Mouse (Mus musculus) T-helper 1 cell (primary cell): ENCODE results near the gene Gpc6.

Source experiments
- in situ Hi-C: fragments of 300-600 bp; cut with MboI, MseI; formaldehyde crosslinking; loops from one replicate; pipeline ENCODE4 v1.15.1; 2025; ENCODE audit warnings: high pct_unique_total_duplicates

The Gpc6 gene

DNA sequence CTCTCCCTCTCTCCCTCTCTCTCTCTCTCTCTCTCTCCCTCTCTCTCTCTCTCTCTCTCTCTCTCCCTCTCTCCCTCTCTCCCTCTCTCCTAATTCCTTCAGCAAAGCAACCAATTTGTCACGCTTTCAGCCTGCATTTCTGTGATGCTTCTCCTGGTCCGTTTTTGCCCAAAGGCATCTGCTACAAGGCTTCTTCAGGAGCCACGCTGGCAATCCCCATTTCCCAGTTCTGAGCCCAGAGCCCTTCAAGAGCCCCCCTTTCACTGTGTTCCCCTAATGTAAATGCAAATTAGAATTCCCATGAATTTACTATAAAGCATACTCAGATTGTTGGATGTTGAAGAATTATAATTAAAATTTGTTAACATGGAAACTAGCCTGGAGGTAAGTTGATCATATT, 686.0 kb downstream of the Gpc6 start:
- in situ Hi-C loops = no loop called here

DNA sequence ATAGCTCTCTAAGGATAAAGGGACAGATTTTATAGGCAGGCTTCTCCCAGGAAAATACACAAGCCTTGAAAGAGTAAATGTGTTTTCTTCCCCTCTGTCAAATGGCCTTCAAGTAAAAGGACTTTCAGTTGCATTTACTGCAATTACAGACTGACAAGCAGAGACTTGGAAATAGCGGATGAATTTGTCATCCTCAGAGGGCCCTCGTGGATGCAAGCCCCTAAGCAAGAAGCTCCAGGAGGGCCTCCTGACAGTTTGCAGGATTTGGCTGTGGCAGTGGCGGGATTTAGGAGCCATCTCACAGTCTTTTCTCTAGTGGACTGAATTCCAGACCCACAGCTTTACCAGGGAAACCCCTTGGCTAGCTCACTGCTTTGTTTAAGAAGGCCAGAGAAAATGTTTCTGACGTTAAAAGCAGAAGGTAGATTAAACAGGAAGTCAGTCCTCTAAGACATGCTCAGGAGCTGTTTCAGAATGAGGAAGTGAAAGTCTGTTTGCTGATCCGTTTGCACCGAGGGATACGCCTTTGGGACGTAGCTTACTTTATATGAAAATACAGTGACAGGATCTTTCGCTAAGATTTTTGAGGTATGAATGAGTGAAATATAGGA, 700.1 kb downstream of the Gpc6 start:
- in situ Hi-C loops = no loop called here

GRCm38 (mm10) chr14:117634238-117634940, 709.3 kb downstream of the Gpc6 start:
- in situ Hi-C loops = no loop called here

DNA sequence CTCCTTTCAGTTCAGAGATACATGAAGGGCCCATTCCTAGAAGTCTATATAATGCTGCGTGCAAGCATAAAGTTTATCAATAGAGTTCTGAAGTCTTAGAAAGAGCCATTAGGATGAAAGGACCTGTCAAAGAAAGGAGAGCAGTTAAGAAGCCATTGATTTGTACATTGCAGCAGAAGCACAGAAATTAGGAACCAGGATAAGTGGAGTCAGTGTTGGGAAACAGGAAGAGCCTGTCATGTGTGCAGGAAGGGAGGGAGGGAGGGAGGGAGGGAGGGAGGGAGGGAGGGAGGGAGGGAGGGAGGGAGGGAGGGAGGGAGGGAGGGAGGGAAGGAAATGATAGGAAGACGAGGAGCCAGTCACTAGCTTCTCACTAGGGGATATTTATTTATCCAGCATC, 716.7 kb downstream of the Gpc6 start:
- in situ Hi-C loops = no loop called here

DNA sequence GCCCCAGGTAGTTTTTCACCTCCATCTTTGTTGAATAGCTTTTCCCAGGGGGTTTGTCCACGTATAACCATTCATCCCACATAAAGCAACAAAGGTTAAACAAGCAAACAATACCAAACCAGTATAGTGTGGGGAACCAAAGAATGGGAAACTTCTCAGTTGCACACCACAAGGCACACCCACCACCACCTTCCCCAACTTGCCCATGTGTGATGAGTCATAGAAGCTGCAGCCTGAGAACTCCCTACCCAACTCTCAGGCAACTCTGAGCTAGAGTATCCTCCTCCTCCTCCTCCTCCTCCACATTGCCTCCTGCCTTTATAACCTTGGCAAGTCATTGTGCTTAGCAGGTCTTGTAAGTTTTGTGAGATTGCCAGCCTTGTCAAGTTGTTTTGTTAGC, 718.0 kb downstream of the Gpc6 start:
- in situ Hi-C loops = no loop called here

GRCm38 (mm10) chr14:117648199-117648960, 723.3 kb downstream of the Gpc6 start:
- in situ Hi-C loops = no loop called here

GRCm38 (mm10) chr14:117650141-117650540, 725.0 kb downstream of the Gpc6 start:
- in situ Hi-C loops = no loop called here

DNA sequence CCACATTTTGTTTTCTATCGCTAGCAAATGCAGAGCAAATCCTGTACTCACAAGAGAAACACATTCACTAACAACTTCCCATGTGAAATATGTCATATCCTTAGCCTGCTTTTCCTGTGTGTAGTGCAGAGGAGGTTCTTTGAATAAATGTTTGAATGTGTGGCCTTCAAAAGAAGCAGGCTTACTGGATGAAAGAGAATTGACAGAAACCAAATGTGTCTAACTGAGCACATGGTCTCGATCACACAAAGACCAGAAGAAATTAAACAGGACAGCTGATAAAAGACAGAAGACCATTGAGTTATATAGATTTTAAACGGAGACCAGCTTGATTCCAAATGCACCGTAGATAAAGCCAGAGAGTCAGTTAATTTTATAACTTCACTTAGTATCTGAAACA, 726.2 kb downstream of the Gpc6 start:
- in situ Hi-C loops = no loop called here

GRCm38 (mm10) chr14:117651938-117652337, 726.8 kb downstream of the Gpc6 start:
- in situ Hi-C loops = no loop called here

GRCm38 (mm10) chr14:117655382-117655781, 730.3 kb downstream of the Gpc6 start:
- in situ Hi-C loops = no loop called here

DNA sequence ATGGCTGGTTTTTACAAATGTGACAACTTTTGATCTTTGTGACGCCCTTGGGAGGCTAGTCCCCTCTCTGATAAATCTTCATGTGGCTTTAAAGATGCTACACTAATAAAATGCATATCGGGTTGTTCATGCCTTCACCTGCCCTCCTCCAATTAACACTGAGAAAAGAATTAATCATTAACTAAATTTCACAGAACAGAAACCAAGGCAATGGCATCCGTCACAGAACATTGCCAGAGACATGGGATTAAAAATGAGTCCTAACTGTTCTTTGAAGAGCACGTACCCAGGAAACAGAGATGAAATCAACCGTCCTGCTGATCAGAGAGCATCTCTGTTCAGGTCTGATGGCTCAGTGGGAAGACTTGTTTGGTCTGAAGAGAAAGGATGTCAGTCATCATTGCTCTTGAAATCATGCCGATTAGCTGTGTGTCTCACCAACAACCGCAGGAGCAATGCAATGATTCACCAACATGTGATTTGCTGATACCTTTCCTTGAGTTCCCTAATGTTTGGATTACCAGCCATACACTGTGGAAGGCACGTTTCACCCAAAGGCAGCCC, 734.2 kb downstream of the Gpc6 start:
- in situ Hi-C loops = no loop called here

DNA sequence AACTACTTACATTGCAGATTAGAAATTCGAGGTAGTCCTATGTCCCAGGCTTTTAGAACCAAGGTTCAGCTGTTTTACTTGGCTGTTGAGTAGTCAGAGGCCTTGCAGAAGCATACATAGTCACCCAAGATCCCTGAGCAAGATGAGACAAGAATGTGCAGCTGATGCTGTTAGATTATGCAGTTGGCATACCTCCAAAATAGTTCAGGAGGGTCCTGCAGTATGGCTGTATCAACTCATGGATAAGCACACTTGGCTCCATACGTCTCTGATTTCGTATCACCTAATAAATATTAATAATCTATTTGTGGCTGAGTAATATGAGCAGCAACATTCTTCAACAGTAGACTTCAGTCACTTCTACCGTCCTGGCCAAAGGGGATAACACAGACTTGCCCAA, 737.1 kb downstream of the Gpc6 start:
- in situ Hi-C loops = no loop called here

DNA sequence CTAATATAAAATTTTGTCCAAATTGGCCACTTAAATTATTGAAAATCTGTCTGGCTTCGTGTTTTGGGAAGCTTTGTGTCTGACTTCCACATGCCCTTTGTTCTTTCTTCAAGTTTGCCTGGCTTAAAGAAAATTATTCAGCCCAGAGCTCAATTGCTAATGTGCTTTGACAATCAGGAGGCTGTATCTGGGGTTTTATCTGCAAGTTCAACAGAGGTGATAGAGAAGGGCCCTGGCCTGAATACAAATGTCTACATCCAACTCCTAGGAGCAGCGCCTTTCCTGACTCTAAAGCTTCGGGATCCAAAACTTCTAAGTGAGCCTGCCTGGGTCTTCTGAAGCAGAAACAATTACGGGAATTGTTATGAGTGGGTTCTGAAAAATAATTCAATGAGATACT, 739.7 kb downstream of the Gpc6 start:
- in situ Hi-C loops = no loop called here

- in situ Hi-C loops = no loop called here
Measured at GRCm38 (mm10) chr14:117666126-117666525, 741.0 kb downstream of the Gpc6 start.

DNA sequence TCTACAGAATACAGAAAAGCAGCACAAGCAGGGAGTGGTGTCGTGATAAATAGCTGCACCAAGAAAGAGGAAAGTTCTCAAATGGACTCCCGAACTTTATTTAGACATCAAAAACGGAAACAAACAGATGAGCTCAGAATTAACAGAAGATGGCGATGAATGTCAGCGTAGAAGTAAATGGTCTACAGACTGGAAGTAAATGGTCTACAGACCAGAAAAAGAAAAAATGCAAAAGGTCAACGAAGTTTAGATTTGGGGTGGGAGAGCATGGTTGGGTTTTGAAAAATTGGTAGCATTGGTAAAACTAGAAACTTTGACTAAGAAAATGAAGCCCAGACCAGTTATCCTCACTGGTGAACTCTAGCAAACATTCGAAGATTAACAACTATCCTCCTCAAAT, 748.4 kb downstream of the Gpc6 start:
- in situ Hi-C loops = no loop called here

GRCm38 (mm10) chr14:117674482-117674881, 749.4 kb downstream of the Gpc6 start:
- in situ Hi-C loops = no loop called here

- in situ Hi-C loops = no loop called here
Measured at GRCm38 (mm10) chr14:117679926-117680325, 754.8 kb downstream of the Gpc6 start.

GRCm38 (mm10) chr14:117681321-117681921, 756.3 kb downstream of the Gpc6 start:
- in situ Hi-C loops = no loop called here

- in situ Hi-C loops = no loop called here
Measured at GRCm38 (mm10) chr14:117683149-117683548, 758.0 kb downstream of the Gpc6 start.

DNA sequence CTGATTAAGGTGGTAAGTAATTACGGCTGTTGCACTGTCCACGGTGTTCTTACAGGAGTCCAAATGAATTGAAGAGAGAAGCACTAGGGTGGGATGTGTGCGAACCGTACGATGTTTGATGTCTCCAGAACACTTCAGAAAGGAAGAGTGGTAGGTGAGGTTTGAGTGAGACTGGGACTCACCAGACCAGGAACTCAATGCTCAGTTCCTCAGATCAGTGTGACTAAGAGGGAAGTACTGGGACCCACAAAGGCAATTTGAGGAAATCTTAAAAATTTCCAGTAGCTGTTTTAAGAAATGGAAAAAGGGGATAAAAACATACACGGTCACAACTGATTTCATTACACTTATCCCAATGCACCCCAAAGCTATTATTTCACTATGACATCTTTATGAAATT, 764.7 kb downstream of the Gpc6 start:
- in situ Hi-C loops = no loop called here

- in situ Hi-C loops = no loop called here
Measured at GRCm38 (mm10) chr14:117695565-117695964, 770.5 kb downstream of the Gpc6 start.

GRCm38 (mm10) chr14:117700670-117701280, 775.7 kb downstream of the Gpc6 start:
- in situ Hi-C loops = no loop called here
